Mouse (Mus musculus): Measurements from ENCODE around the gene Tmem161a. TPM values are rescaled to one million over a fixed set of nuclear protein-coding genes. Genes with fewer than 3 reads are reported as not detected.
A peak's percentile ranks its signal among the peaks of the same experiment; 100 is the strongest.

Gene Tmem161a
- polyA plus RNA-seq, 1 experiment from 2014 or later, result 64.9 TPM

DNA sequence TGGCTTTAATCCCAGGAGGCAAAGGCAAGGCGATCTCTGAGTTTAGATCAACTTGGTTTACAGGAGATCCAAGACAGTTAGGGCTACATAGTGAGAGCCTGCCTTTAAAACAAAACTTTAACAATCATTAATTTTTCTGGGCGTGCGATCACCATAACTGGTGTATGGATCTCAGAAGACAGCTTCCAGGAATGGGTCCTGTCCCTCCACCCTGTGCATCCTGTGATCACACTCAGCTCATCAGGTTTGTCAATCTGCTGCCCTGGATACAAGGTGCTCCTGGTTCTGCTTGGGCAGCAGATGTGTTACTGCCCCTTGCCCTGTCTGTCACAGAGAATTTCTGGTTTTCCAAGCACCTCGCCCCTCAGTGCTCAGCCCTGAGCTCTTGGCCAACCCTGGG lies 12.9 kb upstream of the Tmem161a start:
- TF ChIP-seq CTCF (IDR thresholded peaks at IDR 0.05), result no peak
- DNase-seq (ENCODE audit: low read depth, low spot score), result no peak
- ChIA-PET POLR2A (interaction anchor here (0.9 to 1.0 kb wide), 2 partner anchors 12 to 54 kb away, joined by 3 to 4 read pairs; no protein-coding TSS in a partner anchor), CTCF (interaction anchor here (1.3 kb wide), 1 partner anchor 12 kb away, joined by 3 read pairs; no protein-coding TSS in a partner anchor)
- H3K27me3 ChIP-seq, result peaks cover 7% of the 10 kb centered on the region
- in situ Hi-C loops (cut with MboI; ENCODE audit: low pct_unique_long_range_greater_than_20kb), result loop anchor here (25.0 kb wide), 1 partner anchor 247 kb away; the partner anchor contains the start of genes Ndufa13, Tssk6 and Yjefn3
- no peak for ATAC-seq

DNA sequence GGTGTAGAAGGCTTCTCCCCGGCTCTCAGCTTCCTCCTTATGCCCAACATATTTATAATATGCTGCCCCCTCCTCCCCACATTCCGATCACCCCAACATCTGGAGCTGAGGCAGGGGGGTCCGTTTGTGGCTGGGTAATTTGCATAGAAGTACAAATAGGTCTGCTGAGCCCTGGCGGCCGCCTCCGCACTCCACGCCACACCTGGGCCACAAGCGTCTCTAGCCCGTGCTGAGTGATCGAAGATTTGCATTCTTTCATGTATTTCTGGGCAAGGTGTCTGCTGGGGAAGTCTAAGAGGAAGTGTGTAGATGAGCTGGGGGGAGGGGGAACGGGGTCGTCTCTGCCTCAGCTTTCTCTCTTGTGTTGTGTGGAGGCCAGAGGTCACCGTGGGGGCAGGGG lies 12.1 kb upstream of the Tmem161a start:
- H3K27me3 ChIP-seq, result peaks cover 7% of the 10 kb centered on the region
- CTCF ChIA-PET, result interaction anchor here (1.3 kb wide), 1 partner anchor 11 kb away, joined by 3 read pairs; no protein-coding TSS in a partner anchor
- TF ChIP-seq CTCF (IDR thresholded peaks at IDR 0.05), result no peak
- in situ Hi-C loops (cut with MboI; ENCODE audit: low pct_unique_long_range_greater_than_20kb), result loop anchor here (5.0 to 25.0 kb wide), 2 partner anchors 63 to 248 kb away; partner anchors contain the start of genes Ndufa13, Tssk6 and Yjefn3
- no peak for ATAC-seq
- DNase-seq (ENCODE audit: low read depth, low spot score), result no peak
- POLR2A ChIA-PET, result interaction anchor here (0.6 kb wide), 1 partner anchor 327 kb away, joined by 3 read pairs; no protein-coding TSS in a partner anchor

DNA sequence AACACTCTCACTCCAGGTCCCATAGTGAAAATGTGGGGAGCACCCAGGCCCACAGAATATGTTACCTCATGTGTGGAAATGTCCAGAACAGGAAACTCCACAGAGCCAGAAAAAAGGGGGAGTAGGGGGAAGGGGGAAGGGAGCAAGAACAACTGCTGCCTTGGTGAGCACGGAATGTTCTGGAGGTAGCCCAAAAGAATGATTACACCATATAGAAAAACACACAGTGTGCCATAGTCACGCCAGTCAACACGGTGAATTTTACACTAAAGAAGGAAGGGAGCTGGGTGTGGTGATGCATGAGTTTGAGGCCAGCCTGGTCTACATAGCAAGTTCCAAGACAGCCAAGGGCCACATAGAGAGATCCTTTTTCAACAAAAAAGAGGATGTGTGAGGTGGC lies 8.8 kb upstream of the Tmem161a start:
- no peak for TF ChIP-seq CTCF (IDR thresholded peaks at IDR 0.05)
- no peak for ATAC-seq
- in situ Hi-C loops (cut with MboI; ENCODE audit: low pct_unique_long_range_greater_than_20kb), result loop anchor here (5.0 to 25.0 kb wide), 2 partner anchors 66 to 251 kb away; partner anchors contain the start of genes Ndufa13, Tssk6 and Yjefn3
- POLR2A ChIA-PET, result no interaction called here
- DNase-seq (ENCODE audit: low read depth, low spot score), result no peak
- H3K27me3 ChIP-seq, result peaks cover 7% of the 10 kb centered on the region
- CTCF ChIA-PET, result no interaction called here

GRCm38 (mm10) chr8:70166504-70167110 lies 5.5 kb upstream of the Tmem161a start:
- in situ Hi-C loops (cut with MboI; ENCODE audit: low pct_unique_long_range_greater_than_20kb), result loop anchor here (25.0 kb wide), 1 partner anchor 254 kb away; the partner anchor contains the start of genes Ndufa13, Tssk6 and Yjefn3
- TF ChIP-seq CTCF (IDR thresholded peaks at IDR 0.05), result no peak
- CTCF ChIA-PET, result interaction anchor here (0.7 to 1.0 kb wide), 4 partner anchors 12 to 36 kb away, joined by 3 read pairs; no protein-coding TSS in a partner anchor
- ATAC-seq (peak; percentile 48), DNase-seq (ENCODE audit: low read depth, low spot score) (no peak)
- peaks cover 7% of the 10 kb centered on the region for H3K27me3 ChIP-seq
- POLR2A ChIA-PET, result interaction anchor here (0.5 kb wide), 1 partner anchor 130 kb away, joined by 4 read pairs; no protein-coding TSS in a partner anchor

DNA sequence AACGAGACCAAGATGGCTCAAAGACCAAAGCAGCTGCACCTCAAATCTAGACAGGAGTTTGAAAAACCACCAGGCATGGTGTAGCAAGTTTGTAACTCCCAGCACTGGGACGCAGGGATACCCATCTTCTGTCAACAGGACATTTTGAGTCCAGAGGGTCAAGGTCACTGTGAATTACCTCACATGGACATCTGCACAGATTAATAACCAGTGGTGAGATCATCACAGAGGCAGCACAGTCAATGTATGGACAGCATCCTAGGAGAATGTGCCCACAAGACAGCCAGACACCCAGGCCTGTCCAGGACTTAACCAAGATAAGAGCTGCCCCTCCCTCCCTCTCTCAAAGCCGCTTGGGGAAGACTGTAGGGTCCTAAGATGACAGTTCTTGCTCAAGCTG lies 2.0 kb upstream of the Tmem161a start:
- ATAC-seq (no peak), DNase-seq (ENCODE audit: low read depth, low spot score) (no peak)
- in situ Hi-C loops (cut with MboI; ENCODE audit: low pct_unique_long_range_greater_than_20kb), result loop anchor here (25.0 kb wide), 1 partner anchor 258 kb away; the partner anchor contains the start of genes Ndufa13, Tssk6 and Yjefn3
- TF ChIP-seq CTCF (IDR thresholded peaks at IDR 0.05), result no peak
- no peaks in the 10 kb centered on the region for H3K27me3 ChIP-seq
- ChIA-PET POLR2A (no interaction called here), CTCF (no interaction called here)

DNA sequence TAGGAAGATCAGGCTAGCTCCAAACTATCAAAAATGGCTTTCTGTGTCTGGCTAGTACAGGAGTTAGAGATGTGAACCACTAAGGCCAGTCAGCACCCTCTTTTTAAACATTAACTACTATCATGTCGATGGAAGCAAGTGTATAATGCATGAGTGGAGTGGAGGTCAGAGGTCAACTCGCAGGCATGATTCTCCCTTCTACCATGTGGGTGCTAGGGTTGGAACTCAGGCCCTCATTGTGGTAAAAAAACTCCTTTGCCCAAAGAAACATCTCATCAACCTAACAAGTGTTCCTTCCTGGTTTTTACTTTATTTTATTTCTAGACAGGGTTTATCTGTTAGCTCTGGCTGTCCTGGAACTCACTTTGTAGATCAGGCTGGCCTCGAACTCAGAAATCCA lies 1.4 kb upstream of the Tmem161a start:
- ChIA-PET CTCF (interaction anchor here (0.8 to 1.3 kb wide), 2 partner anchors 11 to 13 kb away, joined by 3 read pairs; no protein-coding TSS in a partner anchor), POLR2A (interaction anchor here (1.4 kb wide), 1 partner anchor 12 kb away, joined by 4 read pairs; no protein-coding TSS in a partner anchor)
- no peaks in the 10 kb centered on the region for H3K27me3 ChIP-seq
- in situ Hi-C loops (cut with MboI; ENCODE audit: low pct_unique_long_range_greater_than_20kb), result loop anchor here (25.0 kb wide), 1 partner anchor 258 kb away; the partner anchor contains the start of genes Ndufa13, Tssk6 and Yjefn3
- ATAC-seq, result no peak
- no peak for DNase-seq (ENCODE audit: low read depth, low spot score)
- no peak for TF ChIP-seq CTCF (IDR thresholded peaks at IDR 0.05)

DNA sequence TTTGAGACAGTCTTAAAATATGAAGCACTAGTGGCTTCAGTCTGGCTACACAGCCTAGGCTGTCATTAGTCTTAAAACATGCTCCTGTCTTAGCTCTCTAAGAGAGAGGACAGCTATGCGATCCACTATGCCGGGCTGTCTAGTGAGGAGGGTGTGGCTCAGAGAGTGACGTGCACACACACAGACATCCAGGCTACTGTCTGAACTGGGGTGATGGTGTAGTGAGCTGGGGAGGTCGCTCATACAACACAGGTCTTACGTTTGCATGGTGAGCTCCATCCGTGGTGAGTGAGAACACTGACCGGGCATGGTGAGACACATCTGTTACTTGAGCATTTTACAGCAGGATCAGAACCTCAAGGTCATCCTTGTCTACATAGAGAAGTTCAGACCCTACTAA lies 916 bp upstream of the Tmem161a start:
- ChIA-PET CTCF (interaction anchor here (0.8 to 1.4 kb wide), 3 partner anchors 11 to 29 kb away, joined by 3 to 4 read pairs (median 3); no protein-coding TSS in a partner anchor), POLR2A (interaction anchor here (1.4 to 1.8 kb wide), 2 partner anchors 10 to 12 kb away, joined by 4 to 5 read pairs; no protein-coding TSS in a partner anchor)
- no peak for ATAC-seq
- no peak for DNase-seq (ENCODE audit: low read depth, low spot score)
- in situ Hi-C loops (cut with MboI; ENCODE audit: low pct_unique_long_range_greater_than_20kb), result loop anchor here (25.0 kb wide), 1 partner anchor 259 kb away; the partner anchor contains the start of genes Ndufa13, Tssk6 and Yjefn3
- H3K27me3 ChIP-seq, result no peaks in the 10 kb centered on the region
- TF ChIP-seq CTCF (IDR thresholded peaks at IDR 0.05), result no peak

DNA sequence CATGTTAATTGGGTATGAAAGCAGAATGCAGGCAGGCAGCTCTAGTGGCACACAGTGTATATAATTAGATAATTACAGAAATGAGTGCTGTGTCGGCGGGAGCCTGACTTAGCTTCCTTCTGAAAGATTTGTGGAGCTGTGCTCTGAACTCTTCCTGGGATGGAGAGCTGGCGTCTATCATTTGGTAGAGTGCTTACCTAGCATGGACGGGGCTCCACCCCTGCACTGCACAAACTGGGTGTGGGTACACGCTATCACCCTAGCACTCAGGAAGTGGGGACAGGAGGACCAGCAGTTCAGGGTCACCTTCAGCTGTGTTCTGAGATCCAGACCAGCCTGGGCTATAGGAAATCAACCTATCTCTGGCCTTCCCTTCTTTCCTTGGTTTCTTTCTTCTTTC lies 1.2 kb downstream of the Tmem161a start:
- TF ChIP-seq CTCF (IDR thresholded peaks at IDR 0.05), result no peak
- in situ Hi-C loops (cut with MboI; ENCODE audit: low pct_unique_long_range_greater_than_20kb), result loop anchor here (25.0 kb wide), 1 partner anchor 261 kb away; the partner anchor contains the start of genes Ndufa13, Tssk6 and Yjefn3
- ChIA-PET CTCF (interaction anchor here (1.6 kb wide), 1 partner anchor 26 kb away, joined by 5 read pairs; no protein-coding TSS in a partner anchor), POLR2A (interaction anchor here (0.6 to 0.7 kb wide), 4 partner anchors 54 to 294 kb away, joined by 3 to 5 read pairs (median 4); no protein-coding TSS in a partner anchor)
- H3K27me3 ChIP-seq, result no peaks in the 10 kb centered on the region
- ATAC-seq, result no peak
- no peak for DNase-seq (ENCODE audit: low read depth, low spot score)

GRCm38 (mm10) chr8:70174079-70174478 lies 1.9 kb downstream of the Tmem161a start:
- TF ChIP-seq CTCF (IDR thresholded peaks at IDR 0.05), result no peak
- no peaks in the 10 kb centered on the region for H3K27me3 ChIP-seq
- ChIA-PET CTCF (interaction anchor here (1.6 kb wide), 1 partner anchor 25 kb away, joined by 5 read pairs; no protein-coding TSS in a partner anchor), POLR2A (no interaction called here)
- DNase-seq (ENCODE audit: low read depth, low spot score) (no peak), ATAC-seq (no peak)
- in situ Hi-C loops (cut with MboI; ENCODE audit: low pct_unique_long_range_greater_than_20kb), result loop anchor here (25.0 kb wide), 1 partner anchor 262 kb away; the partner anchor contains the start of genes Ndufa13, Tssk6 and Yjefn3

DNA sequence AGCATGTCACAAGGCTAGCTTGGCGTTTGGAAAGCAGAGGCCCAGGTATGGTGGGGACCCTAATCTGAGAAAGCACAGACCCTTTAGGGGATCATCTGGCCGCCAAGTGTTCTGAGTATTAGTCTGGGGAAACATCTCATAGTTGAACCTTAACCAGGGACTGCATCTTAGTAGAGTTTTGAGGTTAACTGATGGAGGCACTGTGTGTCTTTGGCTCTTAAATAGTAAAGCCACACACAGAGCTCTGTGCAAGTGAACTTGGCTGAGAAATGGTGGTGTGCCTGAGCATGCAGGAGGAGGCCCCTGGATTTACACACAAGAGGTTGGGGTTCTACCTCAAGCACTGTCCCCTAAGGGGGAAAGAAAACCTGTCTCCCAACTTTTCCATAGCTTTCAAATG lies 6.1 kb downstream of the Tmem161a start:
- ATAC-seq (no peak), DNase-seq (ENCODE audit: low read depth, low spot score) (no peak)
- H3K27me3 ChIP-seq, result no peaks in the 10 kb centered on the region
- no peak for TF ChIP-seq CTCF (IDR thresholded peaks at IDR 0.05)
- in situ Hi-C loops (cut with MboI; ENCODE audit: low pct_unique_long_range_greater_than_20kb), result no loop called here
- ChIA-PET POLR2A (no interaction called here), CTCF (interaction anchor here (0.6 to 1.9 kb wide), 5 partner anchors 8 to 58 kb away, joined by 3 to 6 read pairs (median 3); partner anchors contain the start of gene Slc25a42)
